Mouse (Mus musculus) left cerebral cortex, postnatal 25 days (tissue): ENCODE measurements around the gene Pitpna. TPM values are rescaled to one million over a fixed set of nuclear protein-coding genes. Genes with fewer than 3 reads are reported as not detected.

ENCODE experiments used
- DNase-seq, 2 experiments: peaks; one replicate each; pipeline ENCODE4 v3.0.0; 2022; ENCODE audit warnings: low spot score in 2 of 2, mixed read lengths in 1 of 2
- intact Hi-C: fragments of 180-260 bp; cut with DNase I; formaldehyde crosslinking; loops from one replicate; pipeline ENCODE4 v1.15.1; 2025
- microRNA-seq, 2 experiments: library from miRNA; unstranded; fragments of <30 nt; microRNA quantifications; one replicate each; pipeline ENCODE4 v1.2.0; 2022
- total RNA-seq, 2 experiments: library from RNA; stranded (reverse); gene quantifications; 2 replicates each; pipeline ENCODE4 v1.2.3; 2021

The Pitpna gene
- total RNA-seq, 2 experiments from 2014 or later = 330 to 346 TPM

- intact Hi-C loops = no loop called here
- no peak for DNase-seq
Measured at GRCm38 (mm10) chr11:75674875-75675274, 87.0 kb downstream of the Pitpna start.

- DNase-seq = no peak
- intact Hi-C loops = loop anchor here (2.0 kb wide), 1 partner anchor 55 kb away; the partner anchor contains the start of gene Ywhae
Measured at GRCm38 (mm10) chr11:75677881-75678746, 90.2 kb downstream of the Pitpna start.

Small RNA genes within 50 kb of the gene (microRNA-seq; reads per million reads assigned to microRNA genes)
- gene Mir3971 = 0 reads per million in 2 experiments

Other genes starting within 250 kb of the Pitpna start
- gene Rpa1, start 239.8 kb upstream of the Pitpna start, total RNA-seq = 10 to 100 TPM; 44.2 to 46.9 TPM
- gene Smyd4, start 239.7 kb upstream of the Pitpna start, total RNA-seq = 10 to 100 TPM; 12.1 to 12.5 TPM
- gene Serpinf1, start 165.4 kb upstream of the Pitpna start, total RNA-seq = 10 to 100 TPM; 16.7 to 17.3 TPM
- gene Serpinf2, start 148.5 kb upstream of the Pitpna start, total RNA-seq = not detected
- 10 to 100 TPM; 17.4 to 18.7 TPM for gene Wdr81, start 133.4 kb upstream of the Pitpna start, total RNA-seq
- gene Tlcd2, start 126.4 kb upstream of the Pitpna start, total RNA-seq = under 1 TPM; 0.69 to 0.80 TPM
- 100 to 1,000 TPM; 120 to 127 TPM for gene Prpf8, start 101.3 kb upstream of the Pitpna start, total RNA-seq
- gene Rilp, start 78.0 kb upstream of the Pitpna start, total RNA-seq = 1 to 10 TPM; 2.0 to 2.7 TPM
- gene Scarf1, start 74.6 kb upstream of the Pitpna start, total RNA-seq = 1 to 10 TPM; 1.7 to 2.1 TPM
- gene Slc43a2, start 56.4 kb upstream of the Pitpna start, total RNA-seq = 10 to 100 TPM; 50.3 to 59.4 TPM
- 10 to 100 TPM; 38.5 to 41.3 TPM for gene Inpp5k, start 42.9 kb downstream of the Pitpna start, total RNA-seq
- 10 to 100 TPM; 17.4 to 19.0 TPM for gene Myo1c, start 62.4 kb downstream of the Pitpna start, total RNA-seq
- gene Crk, start 91.2 kb downstream of the Pitpna start, total RNA-seq = 100 to 1,000 TPM; 125 to 137 TPM
- gene Ywhae, start 144.8 kb downstream of the Pitpna start, total RNA-seq = 1,000 to 10,000 TPM in 1 of 2 experiments, 100 to 1,000 TPM in 1; 981 to 1,083 TPM
- 10 to 100 TPM; 22.8 to 27.9 TPM for gene Doc2b, start 208.0 kb downstream of the Pitpna start, total RNA-seq